Mouse (Mus musculus): ENCODE data around the gene Kat2b.

DNA sequence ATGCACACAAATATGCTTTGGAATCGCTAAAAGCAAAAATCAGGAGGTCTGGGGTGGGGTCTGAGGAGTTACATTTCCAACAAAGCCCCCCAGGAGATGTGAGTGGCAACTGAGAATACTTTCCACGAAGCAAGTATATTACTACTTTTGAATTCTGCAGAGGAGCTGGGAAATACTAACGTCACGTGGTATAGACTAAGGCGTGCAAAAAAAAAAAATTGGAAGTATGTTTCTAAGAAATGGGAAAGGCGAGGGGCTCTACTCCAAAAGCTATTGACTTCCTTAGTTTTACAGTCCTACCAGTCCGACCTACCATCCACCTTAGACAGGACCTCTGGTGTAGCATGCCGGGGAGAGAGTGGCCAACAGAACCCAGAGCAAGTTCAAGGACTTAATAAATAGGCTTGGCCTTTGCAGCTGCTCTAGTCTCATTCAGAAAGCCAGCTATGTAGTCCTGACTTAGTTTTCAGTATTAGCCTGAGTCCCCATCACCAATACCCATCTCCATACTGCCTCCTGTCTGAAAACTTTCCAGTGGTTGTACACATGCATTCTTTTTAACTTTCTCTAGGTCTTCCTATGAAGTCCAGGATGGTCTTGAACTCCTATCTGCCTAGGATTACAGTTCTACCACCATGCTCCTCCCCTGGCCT lies 2.2 kb downstream of the Kat2b start:
- TF ChIP-seq CTCF (IDR thresholded peaks at IDR 0.05; ENCODE audit: insufficient read depth, low read length): no peak
- TF ChIP-seq POLR2A (IDR thresholded peaks at IDR 0.05; ENCODE audit: borderline replicate concordance, extremely low read depth, low read depth, low read length): no peak

Data from lung, adult 2 months (tissue).